In genomic region chr1:178529512-178530300, GRCm38 (mm10) we compare ENCODE assay signal across 8 mouse cellular contexts. TPM values are rescaled to one million over a fixed set of nuclear protein-coding genes. Genes with fewer than 3 reads are reported as not detected.
DNase-seq lines count a peak whose midpoint lies in the region; ATAC-seq lines count a peak whose summit lies in the region.

No protein-coding gene starts in this region.

- peaks cover 41% of the 10 kb centered on the region for H3K4me1 ChIP-seq in heart, embryonic 10.5 days
- H3K4me1 ChIP-seq in embryonic facial prominence, embryonic 13.5 days = peaks cover 34% of the 10 kb centered on the region
- peaks cover 7% of the 10 kb centered on the region for H3K4me1 ChIP-seq in hindbrain, embryonic 16.5 days (ENCODE audit: control insufficient read depth, insufficient read depth, low read depth, low read length)
- peaks cover 39% of the 10 kb centered on the region for H3K4me1 ChIP-seq in limb, embryonic 12.5 days (replicated peaks)
- peaks cover 6% of the 10 kb centered on the region; the same call in 1 of the 2 replicates for H3K4me1 ChIP-seq in neural tube, embryonic 14.5 days (ENCODE audit: control insufficient read depth, insufficient read depth, low read length)

- peak overlapping the region; percentile 98 for H3K4me2 ChIP-seq in embryonic facial prominence, embryonic 13.5 days
- H3K4me2 ChIP-seq in hindbrain, embryonic 16.5 days (ENCODE audit: low read length) = peak overlapping the region; percentile 99
- peak overlapping the region; percentile 99 for H3K4me2 ChIP-seq in limb, embryonic 12.5 days
- peak overlapping the region; percentile 100 for H3K4me2 ChIP-seq in neural tube, embryonic 14.5 days (ENCODE audit: low read depth, low read length)

- H3K9me3 ChIP-seq in heart, embryonic 10.5 days = no peaks in the 10 kb centered on the region
- H3K9me3 ChIP-seq in embryonic facial prominence, embryonic 13.5 days = no peaks in the 10 kb centered on the region
- no peaks in the 10 kb centered on the region for H3K9me3 ChIP-seq in hindbrain, embryonic 16.5 days (ENCODE audit: control insufficient read depth, low read length)
- 0 out of 2 replicates have a peak, but pooled peaks cover 3% of the 10 kb centered on the region for H3K9me3 ChIP-seq in limb, embryonic 12.5 days
- H3K9me3 ChIP-seq in neural tube, embryonic 14.5 days (ENCODE audit: control insufficient read depth, low read length) = no peaks in the 10 kb centered on the region

- WGBS in heart, embryonic 10.5 days = under 1% methylated on average over 38 of the region's 38 CpGs
- under 1% methylated on average over 38 of the region's 38 CpGs for WGBS in embryonic facial prominence, embryonic 13.5 days
- 1% methylated on average over 38 of the region's 38 CpGs for WGBS in hindbrain, embryonic 16.5 days
- WGBS in limb, embryonic 12.5 days = under 1% methylated on average over 37 of the region's 38 CpGs
- WGBS in neural tube, embryonic 14.5 days = under 1% methylated on average over 38 of the region's 38 CpGs

- H3K4me3 ChIP-seq in heart, embryonic 10.5 days = peak overlapping the region; percentile 75
- H3K4me3 ChIP-seq in embryonic facial prominence, embryonic 13.5 days = peak overlapping the region; percentile 87
- H3K4me3 ChIP-seq in hindbrain, embryonic 16.5 days (ENCODE audit: low read length) = peak overlapping the region; percentile 73
- peak overlapping the region; percentile 87 for H3K4me3 ChIP-seq in limb, embryonic 12.5 days (replicated peaks)
- peak overlapping the region; percentile 65 for H3K4me3 ChIP-seq in neural tube, embryonic 14.5 days (ENCODE audit: low read depth, low read length)

- H3K36me3 ChIP-seq in heart, embryonic 10.5 days = peaks cover 4% of the 10 kb centered on the region; the same call in 1 of the 2 replicates
- H3K36me3 ChIP-seq in embryonic facial prominence, embryonic 13.5 days = peaks cover 13% of the 10 kb centered on the region
- H3K36me3 ChIP-seq in hindbrain, embryonic 16.5 days (ENCODE audit: control insufficient read depth, insufficient read depth, low read length) = no peaks in the 10 kb centered on the region
- peaks cover 6% of the 10 kb centered on the region; the same call in 1 of the 2 replicates for H3K36me3 ChIP-seq in limb, embryonic 12.5 days
- H3K36me3 ChIP-seq in neural tube, embryonic 14.5 days (ENCODE audit: control insufficient read depth, insufficient read depth, low read length) = no peaks in the 10 kb centered on the region

- peaks cover 11% of the 10 kb centered on the region; the same call in 1 of the 2 replicates for H3K27me3 ChIP-seq in heart, embryonic 10.5 days (ENCODE audit: insufficient read depth, poor library complexity, severe bottlenecking)
- H3K27me3 ChIP-seq in embryonic facial prominence, embryonic 13.5 days = no peaks in the 10 kb centered on the region
- no peaks in the 10 kb centered on the region for H3K27me3 ChIP-seq in hindbrain, embryonic 16.5 days (replicated peaks; ENCODE audit: control insufficient read depth, insufficient read depth, low read length)
- 0 out of 2 replicates have a peak, but pooled peaks cover 4% of the 10 kb centered on the region for H3K27me3 ChIP-seq in limb, embryonic 12.5 days
- no peaks in the 10 kb centered on the region for H3K27me3 ChIP-seq in neural tube, embryonic 14.5 days (ENCODE audit: control insufficient read depth, insufficient read depth, low read length)

- intact Hi-C loops in heart, postnatal 25 days (cut with DNase I) = loop anchor here (1.0 to 2.0 kb wide), 2 partner anchors 160 to 947 kb away; no protein-coding TSS in a partner anchor

- peak overlapping the region; percentile 92 for H3K27ac ChIP-seq in heart, embryonic 10.5 days
- H3K27ac ChIP-seq in embryonic facial prominence, embryonic 13.5 days = peak overlapping the region; percentile 95
- peak overlapping the region; percentile 94 for H3K27ac ChIP-seq in hindbrain, embryonic 16.5 days (ENCODE audit: low read depth, low read length)
- H3K27ac ChIP-seq in limb, embryonic 12.5 days = peak overlapping the region; percentile 95
- peak overlapping the region; percentile 92 for H3K27ac ChIP-seq in neural tube, embryonic 14.5 days (ENCODE audit: low read depth, low read length)

- ATAC-seq in embryonic facial prominence, embryonic 13.5 days (ENCODE audit: insufficient number of reproducible peaks, insufficient read depth, low FRiP score, low TSS enrichment, low read depth) = no peak; the same call in 1 of the 2 replicates
- ATAC-seq in hindbrain, embryonic 16.5 days = peak; percentile 12; the same call in 1 of the 2 replicates
- ATAC-seq in limb, embryonic 12.5 days (ENCODE audit: insufficient number of reproducible peaks, insufficient read depth, low FRiP score, low TSS enrichment, low read depth) = no peak
- ATAC-seq in neural tube, embryonic 14.5 days (ENCODE audit: low read depth) = peak; percentile 3
- ATAC-seq in granulocyte monocyte progenitor cell, adult 5-6 weeks (replicated peaks; ENCODE audit: poor library complexity, severe bottlenecking) = no peak

- peak overlapping the region; percentile 92 for H3K9ac ChIP-seq in embryonic facial prominence, embryonic 13.5 days
- H3K9ac ChIP-seq in hindbrain, embryonic 16.5 days (ENCODE audit: low read depth, low read length) = peak overlapping the region; percentile 85
- H3K9ac ChIP-seq in limb, embryonic 12.5 days (replicated peaks) = peak overlapping the region; percentile 89
- peak overlapping the region; percentile 91 for H3K9ac ChIP-seq in neural tube, embryonic 14.5 days (replicated peaks; ENCODE audit: low read depth, low read length)

- DNase-seq in heart, embryonic 10.5 days (ENCODE audit: low spot score) = peak; percentile 79
- no peak for DNase-seq in heart, postnatal 25 days (ENCODE audit: low spot score)
- DNase-seq in adrenal gland, adult 2 months = peak; percentile 18

RNA-seq across cellular contexts. Expression of gene Kif26b, which starts 0.8 kb away (rescaled TPM):
- polyA plus RNA-seq in heart, embryonic 10.5 days (2016; fragmentation: Nextera tagmentation; extraction: Ambion mirVana) = 13.5 and 19.1 TPM in 2 replicates
- 1 to 10 TPM; 4.2 to 4.4 TPM for total RNA-seq in heart, postnatal 25 days (2021)
- total RNA-seq in adrenal gland, adult 2 months (2021) = 1 to 10 TPM; 1.6 to 1.9 TPM
- 0.18 and 0.35 TPM in 2 replicates for polyA plus RNA-seq in adrenal gland, adult 2 months (2012; rRNA removed)
- polyA plus RNA-seq in embryonic facial prominence, embryonic 13.5 days (2015; fragmentation: Nextera tagmentation; extraction: Ambion mirVana) = 26.0 and 28.6 TPM in 2 replicates
- polyA plus RNA-seq in hindbrain, embryonic 16.5 days (2015; fragmentation: Nextera tagmentation; extraction: Ambion mirVana) = 8.6 and 8.7 TPM in 2 replicates
- polyA plus RNA-seq in limb, embryonic 12.5 days (2016; fragmentation: Nextera tagmentation; extraction: Ambion mirVana) = 32.0 and 33.2 TPM in 2 replicates
- 18.5 and 18.8 TPM in 2 replicates for polyA plus RNA-seq in neural tube, embryonic 14.5 days (2014; fragmentation: Nextera tagmentation; extraction: Ambion mirVana)
- 0.04 and 0.21 TPM in 2 replicates for total RNA-seq in granulocyte monocyte progenitor cell, adult 5-6 weeks (2014; fragmentation: Nextera tagmentation)
- total RNA-seq in granulocyte monocyte progenitor cell, adult 5-6 weeks (2017) = under 0.01 and 0.21 TPM in 2 replicates

Comparison
In these comparisons a context has a peak if more than half of its experiments do, and no peak if none do; other contexts are left out.
1. ATAC-seq: peak in hindbrain, embryonic 16.5 days (single experiment) and neural tube, embryonic 14.5 days (single experiment); none in embryonic facial prominence, embryonic 13.5 days (single experiment), limb, embryonic 12.5 days (single experiment) and granulocyte monocyte progenitor cell, adult 5-6 weeks (single experiment).
2. Peak in every context shown above with its lines, with median percentiles within 50 percentile points of each other: H3K27ac ChIP-seq, H3K4me3 ChIP-seq, H3K4me2 ChIP-seq and H3K9ac ChIP-seq.